Mouse (Mus musculus) C2C12 (cell line): ENCODE measurements around the gene Mlst8.

Experiments used
- CEBPB ChIP-seq: IDR thresholded peaks from one replicate; pipeline ENCODE4 v1.6.1; 2011; ENCODE audit warnings: low read depth, mild to moderate bottlenecking, control low read depth, moderate library complexity
- CTCF ChIP-seq: IDR thresholded peaks from one replicate; pipeline ENCODE4 v1.5.1; 2011; ENCODE audit not compliant: control insufficient read depth, insufficient read depth, insufficient read length
- FOSL1 ChIP-seq: IDR thresholded peaks from one replicate; pipeline ENCODE4 v1.8.0; 2011; ENCODE audit warnings: mild to moderate bottlenecking, low read length; ENCODE audit not compliant: poor library complexity, insufficient read depth, severe bottlenecking
- MYOD1 ChIP-seq: IDR thresholded peaks from one replicate; pipeline ENCODE4 v1.6.1; 2011; ENCODE audit warnings: low read depth; ENCODE audit not compliant: control insufficient read depth, insufficient read length
- MYOG ChIP-seq: IDR thresholded peaks from one replicate; pipeline ENCODE4 v1.6.1; 2011; ENCODE audit not compliant: control insufficient read depth, insufficient read length; ENCODE audit errors: extremely low read depth
- USF1 ChIP-seq: IDR thresholded peaks from one replicate; pipeline ENCODE4 v1.6.1; 2011; ENCODE audit warnings: low read depth, mild to moderate bottlenecking, control low read depth, moderate library complexity

- TF ChIP-seq CTCF (no peak), USF1 (no peak), MYOG (no peak), FOSL1 (no peak), CEBPB (no peak), MYOD1 (no peak)
Measured at GRCm38 (mm10) chr17:24429201-24429983, 49.5 kb downstream of the Mlst8 start.
